In genomic region chr2:13694417-13694816, GRCm38 (mm10) we compare ENCODE assay signal across 22 mouse cellular contexts.
"Had no signal": no experiment of that assay in that cellular context is flagged by ENCODE, and none has a peak within 500 bp of the region (broad histone marks: within the 10 kb centered on the region; RNA-seq: fewer than 3 reads in every experiment).

No protein-coding gene starts in this region.

- H3K27me3 ChIP-seq: liver, embryonic 15.5 days; lung, embryonic 15.5 days; megakaryocyte, embryonic 14.5 days; midbrain, embryonic 13.5 days; neural tube, embryonic 13.5 days had no signal

- H3K9me3 ChIP-seq: liver, embryonic 15.5 days; lung, embryonic 15.5 days; megakaryocyte, embryonic 14.5 days; midbrain, embryonic 13.5 days; neural tube, embryonic 13.5 days had no signal

- H3K27ac ChIP-seq: liver, embryonic 15.5 days; lung, embryonic 15.5 days; macrophage; midbrain, embryonic 13.5 days; neural tube, embryonic 13.5 days had no signal

- DNase-seq: liver, postnatal 0 days; lung, adult 2 months; lung, postnatal 14 days; lung, postnatal 36 days; retina, postnatal 1 day; right cerebral cortex, adult 18-20 months; right cerebral cortex, postnatal 25 days; right cerebral cortex, postnatal 4 days; spleen, adult 18-20 months; thymus, adult 18-20 months; thymus, postnatal 14 days; thymus, postnatal 36 days had no signal

- H3K4me3 ChIP-seq: liver, embryonic 15.5 days; lung, embryonic 15.5 days; megakaryocyte, embryonic 14.5 days; midbrain, embryonic 13.5 days; myocyte; neural tube, embryonic 13.5 days had no signal

- H3K4me2 ChIP-seq: liver, embryonic 15.5 days; lung, embryonic 15.5 days; midbrain, embryonic 11.5 days; midbrain, embryonic 13.5 days; neural tube, embryonic 13.5 days had no signal

- H3K36me3 ChIP-seq: liver, embryonic 15.5 days; lung, embryonic 15.5 days; midbrain, embryonic 13.5 days; neural tube, embryonic 13.5 days had no signal

- ATAC-seq: liver, postnatal 0 days; lung, postnatal 0 days; midbrain, embryonic 13.5 days; midbrain, embryonic 16.5 days had no signal

- H3K4me1 ChIP-seq: liver, embryonic 15.5 days; lung, embryonic 15.5 days; midbrain, embryonic 13.5 days; neural tube, embryonic 13.5 days had no signal

- H3K9ac ChIP-seq: liver, embryonic 15.5 days; liver, postnatal 0 days; lung, embryonic 15.5 days; midbrain, embryonic 13.5 days; neural tube, embryonic 13.5 days had no signal
